Mouse (Mus musculus) cerebellum, adult 2 months (tissue): Measurements from ENCODE around the gene Notch2. TPM values are rescaled to one million over a fixed set of nuclear protein-coding genes. Genes with fewer than 3 reads are reported as not detected.

ENCODE experiments used
- DNase-seq, 2 experiments: peaks; one replicate each; pipeline ENCODE4 v3.0.0; 2021
- H3K27ac ChIP-seq: fragments of 200-500 bp; 2 replicates; pipeline ENCODE4 v1.5.1; 2012; ENCODE audit warnings: low read length, control low read depth, inconsistent platforms; ENCODE audit not compliant: insufficient read depth
- H3K27me3 ChIP-seq: fragments of 200-500 bp; 2 replicates; pipeline ENCODE4 v1.6.1; 2012; ENCODE audit warnings: inconsistent platforms, mild to moderate bottlenecking, low read length, moderate library complexity; ENCODE audit not compliant: control insufficient read depth, insufficient read depth
- H3K4me1 ChIP-seq: fragments of 200-500 bp; 2 replicates; pipeline ENCODE4 v1.6.1; 2011; ENCODE audit warnings: low read length; ENCODE audit not compliant: control insufficient read depth, insufficient read depth
- H3K4me3 ChIP-seq: fragments of 200-500 bp; replicated peaks from 2 replicates; pipeline ENCODE3; 2011; ENCODE audit warnings: mild to moderate bottlenecking, low read depth, low read length, control low read depth; ENCODE audit not compliant: insufficient read depth
- CTCF ChIP-seq: fragments of 200-500 bp; IDR thresholded peaks from 2 replicates; pipeline ENCODE4 v1.5.1; 2011; ENCODE audit warnings: low read depth, mild to moderate bottlenecking, control low read depth, low read length, moderate library complexity, borderline replicate concordance; ENCODE audit not compliant: insufficient read depth
- POLR2A ChIP-seq: fragments of 200-500 bp; IDR thresholded peaks from 2 replicates; pipeline ENCODE4 v1.6.1; 2011; ENCODE audit warnings: low read length, control low read depth, borderline replicate concordance; ENCODE audit not compliant: insufficient read depth
- WGBS: fragments of 180-500 bp; shearing (Covaris S2); methylation state at CpG from one replicate; pipeline ENCODE4 v1.1.7; 2018; 5-methylcytosine and 5-hydroxymethylcytosine counted together
- polyA plus RNA-seq: library from polyadenylated mRNA; depleted of rRNA; stranded (reverse); fragments of >200 nt; gene quantifications from 2 replicates; pipeline ENCODE4 v1.2.3, GENCODE M21; 2012; rRNA removed

The Notch2 gene
- 5.1 and 6.0 TPM in 2 replicates for polyA plus RNA-seq

DNA sequence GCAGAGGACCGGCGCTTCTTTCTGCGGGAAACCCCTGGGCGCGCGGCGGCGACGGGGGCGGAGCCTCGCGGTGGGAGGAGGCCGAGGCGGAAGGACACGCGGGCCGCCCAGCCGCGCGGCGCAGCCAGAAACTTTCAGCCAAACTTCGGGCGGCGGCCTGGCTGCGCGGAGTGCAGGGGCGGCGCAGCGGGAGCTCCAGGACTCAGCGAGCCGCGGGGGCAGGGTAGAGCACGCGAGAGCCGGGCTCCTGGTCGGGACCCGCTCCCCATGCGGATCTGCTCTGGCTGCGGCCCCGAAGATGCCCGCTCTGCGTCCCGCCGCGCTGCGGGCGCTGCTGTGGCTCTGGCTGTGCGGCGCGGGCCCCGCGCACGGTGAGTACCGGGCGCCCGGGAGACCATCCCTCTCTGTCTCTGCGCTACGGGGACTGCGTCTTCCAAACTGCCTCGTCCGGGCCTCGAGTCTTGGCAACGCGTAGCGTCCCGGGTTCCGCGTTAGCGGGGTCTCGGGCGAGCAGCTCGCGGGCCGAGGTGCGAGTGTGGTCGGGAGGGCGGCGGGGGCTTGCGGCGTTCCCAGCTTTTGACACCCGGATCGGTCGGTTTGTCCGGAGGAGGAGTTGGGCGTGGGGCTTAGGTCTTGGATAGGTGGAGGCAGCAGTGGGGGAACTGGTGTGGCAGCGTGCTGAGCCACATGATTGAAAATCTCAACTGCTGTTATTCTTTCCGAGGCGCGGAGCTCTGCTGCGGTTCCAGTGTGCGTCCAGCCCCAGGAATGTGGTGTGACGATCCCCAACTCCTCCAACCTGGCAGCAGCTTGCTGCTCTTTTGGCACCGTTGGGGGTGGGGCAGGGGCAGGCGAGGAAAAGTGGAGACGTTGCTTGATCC is at the start of gene Notch2:
Gene Notch2, plus strand, starts transcription at position 127 of the 881 bp plus-strand sequence.
- Histone ChIP-seq H3K27ac (no peak within 1 kb of the TSS), H3K4me1 (peaks cover 7% of the 10 kb centered on the region), H3K4me3 (peak within 1 kb of the TSS; percentile 95), H3K27me3 (no peaks in the 10 kb centered on the region)
- DNase-seq = peak; percentile 89
- under 1% methylated on average over 95 of the region's 95 CpGs for WGBS
- TF ChIP-seq POLR2A = no peak
- TF ChIP-seq CTCF = no peak

DNA sequence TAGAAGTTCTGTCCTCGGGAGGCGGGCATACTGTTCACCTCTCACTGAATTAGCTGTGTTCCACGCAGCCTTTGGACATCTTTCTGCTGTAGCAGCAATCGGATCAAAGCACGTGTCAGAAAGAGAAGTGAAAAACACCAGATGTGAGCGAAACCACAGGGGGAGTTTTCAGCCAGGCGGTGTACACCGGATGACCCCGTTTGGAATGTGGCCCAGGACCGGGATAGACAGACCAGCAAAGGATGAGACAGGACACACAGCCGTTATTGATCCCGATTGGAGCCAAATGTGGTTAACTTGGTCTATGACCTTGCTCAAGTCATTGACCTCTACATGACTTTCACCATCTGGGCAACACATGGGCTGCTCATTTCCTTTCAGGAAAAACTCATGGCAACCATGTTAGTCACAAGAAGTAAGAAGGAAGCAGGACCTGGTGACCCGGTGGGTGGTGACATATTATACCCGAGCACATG is 48.4 kb upstream of the Notch2 start:
- no peaks in the 10 kb centered on the region for H3K4me1 ChIP-seq
- no peaks in the 10 kb centered on the region for H3K27me3 ChIP-seq
- TF ChIP-seq CTCF (no peak), POLR2A (no peak)
- H3K27ac ChIP-seq = no peak overlapping the region
- no peak for DNase-seq
- WGBS = 40% methylated on average over 14 of the region's 14 CpGs
- no peak overlapping the region for H3K4me3 ChIP-seq

DNA sequence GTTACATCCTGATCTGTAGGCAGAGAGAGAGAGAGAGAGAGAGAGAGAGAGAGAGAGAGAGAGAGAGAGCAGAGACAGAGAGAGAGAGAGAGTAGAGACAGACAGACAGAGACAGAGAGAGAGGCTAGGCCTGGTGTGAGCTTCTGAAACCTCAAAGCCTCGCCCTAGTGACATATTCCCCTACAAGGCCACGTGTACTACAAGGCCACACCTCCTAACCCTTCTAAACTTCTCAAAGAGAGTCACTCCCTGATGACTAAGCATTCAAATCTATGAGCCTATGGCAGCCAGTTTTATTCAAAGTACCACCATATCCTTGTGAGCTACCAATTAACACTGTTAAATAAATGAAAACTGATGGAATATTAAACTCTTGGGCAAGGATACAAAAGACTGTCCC is 45.7 kb upstream of the Notch2 start:
- Histone ChIP-seq H3K4me3 (no peak overlapping the region), H3K4me1 (no peaks in the 10 kb centered on the region), H3K27me3 (no peaks in the 10 kb centered on the region), H3K27ac (no peak overlapping the region)
- 54% methylated on average over 2 of the region's 2 CpGs for WGBS
- TF ChIP-seq POLR2A (no peak), CTCF (no peak)
- DNase-seq = no peak

DNA sequence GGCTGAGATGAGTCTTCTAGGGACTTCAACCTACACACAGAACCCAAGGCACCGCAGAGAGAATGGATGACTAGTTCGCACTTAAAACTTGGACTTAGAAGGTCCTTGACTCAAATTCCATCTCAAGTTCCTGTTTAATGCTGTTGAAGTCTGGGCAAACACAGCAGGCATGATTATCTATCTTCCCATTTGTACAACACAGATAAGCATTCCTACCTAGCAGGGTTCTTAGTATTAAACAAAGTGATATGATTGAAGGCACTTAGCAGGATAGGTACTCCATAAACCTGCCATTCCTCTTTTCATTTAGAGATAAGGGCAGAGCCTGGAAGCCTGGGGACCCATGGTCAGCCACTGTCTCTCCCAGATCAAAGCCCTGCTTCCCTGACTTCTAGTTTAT is 45.1 kb upstream of the Notch2 start:
- Histone ChIP-seq H3K27ac (no peak overlapping the region), H3K27me3 (no peaks in the 10 kb centered on the region), H3K4me3 (no peak overlapping the region), H3K4me1 (no peaks in the 10 kb centered on the region)
- TF ChIP-seq POLR2A (no peak), CTCF (no peak)
- WGBS = 95% methylated on average over 2 of the region's 2 CpGs
- no peak for DNase-seq

DNA sequence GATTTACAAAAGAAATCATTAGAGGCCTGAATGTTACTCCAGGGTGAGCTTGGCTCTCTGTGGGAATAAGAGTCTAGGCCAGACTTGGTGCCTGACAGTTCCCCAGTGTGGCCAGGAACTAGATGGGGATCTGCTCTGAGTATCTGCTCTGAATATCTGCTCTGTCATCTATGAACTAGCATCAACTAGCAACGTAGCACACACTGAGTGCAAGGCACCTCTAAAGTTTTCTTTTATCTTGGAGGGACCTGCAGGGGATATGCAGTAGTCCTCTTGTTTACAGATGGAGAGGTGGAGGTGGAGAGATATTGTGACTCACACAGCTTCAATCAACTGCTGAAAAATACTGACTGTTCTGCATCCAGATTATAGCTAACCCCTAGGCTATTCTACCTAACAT is 44.3 kb upstream of the Notch2 start:
- no peak overlapping the region for H3K4me3 ChIP-seq
- no peak for DNase-seq
- 74% methylated on average over 1 of the region's 1 CpGs for WGBS
- no peak overlapping the region for H3K27ac ChIP-seq
- no peaks in the 10 kb centered on the region for H3K27me3 ChIP-seq
- H3K4me1 ChIP-seq = no peaks in the 10 kb centered on the region
- no peak for TF ChIP-seq POLR2A
- no peak for TF ChIP-seq CTCF

DNA sequence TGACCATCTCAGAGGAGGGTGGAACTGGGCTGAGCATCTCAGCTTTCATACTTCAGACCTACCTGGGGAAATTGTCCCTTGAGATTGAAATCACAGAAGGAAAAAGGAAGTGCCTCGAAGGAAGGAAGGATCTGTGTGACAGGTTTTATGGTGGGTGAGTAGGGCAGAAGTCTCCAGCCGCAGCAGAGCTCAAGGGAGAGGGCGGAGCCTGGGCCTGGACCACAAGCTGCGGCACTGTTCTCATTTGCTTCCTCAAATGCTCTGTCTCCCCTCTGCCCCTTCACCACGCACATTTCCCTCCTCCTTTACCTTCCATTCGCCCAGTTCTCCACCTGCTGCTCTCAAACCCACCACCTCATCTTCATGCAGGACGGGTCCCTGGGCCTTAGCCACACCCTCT is 42.2 kb upstream of the Notch2 start:
- no peak for TF ChIP-seq CTCF
- Histone ChIP-seq H3K4me3 (no peak overlapping the region), H3K27ac (no peak overlapping the region), H3K27me3 (no peaks in the 10 kb centered on the region), H3K4me1 (no peaks in the 10 kb centered on the region)
- no peak for DNase-seq
- 27% methylated on average over 7 of the region's 7 CpGs for WGBS

DNA sequence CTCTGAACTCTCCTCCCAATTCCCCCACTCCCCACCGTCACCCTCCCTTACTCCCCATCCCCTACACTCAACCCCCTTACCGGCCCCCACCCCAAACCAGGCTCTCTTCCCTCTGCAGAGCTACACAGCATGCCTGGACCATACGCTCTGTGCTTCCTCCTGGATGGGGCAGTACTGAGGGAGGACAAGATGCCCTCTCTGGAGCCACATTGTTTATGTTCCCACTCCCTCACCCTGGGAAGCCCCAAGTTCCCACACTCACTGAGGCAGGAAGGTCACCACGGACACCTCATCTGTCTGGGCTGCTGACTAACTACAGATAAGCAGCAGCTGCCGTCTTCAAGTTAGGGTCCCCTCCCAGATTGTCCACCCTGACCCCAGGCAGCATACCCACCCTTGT is 41.1 kb upstream of the Notch2 start:
- no peaks in the 10 kb centered on the region for H3K27me3 ChIP-seq
- no peaks in the 10 kb centered on the region for H3K4me1 ChIP-seq
- TF ChIP-seq POLR2A (no peak), CTCF (no peak)
- no peak overlapping the region for H3K4me3 ChIP-seq
- no peak overlapping the region for H3K27ac ChIP-seq
- 68% methylated on average over 5 of the region's 5 CpGs for WGBS
- DNase-seq = no peak

DNA sequence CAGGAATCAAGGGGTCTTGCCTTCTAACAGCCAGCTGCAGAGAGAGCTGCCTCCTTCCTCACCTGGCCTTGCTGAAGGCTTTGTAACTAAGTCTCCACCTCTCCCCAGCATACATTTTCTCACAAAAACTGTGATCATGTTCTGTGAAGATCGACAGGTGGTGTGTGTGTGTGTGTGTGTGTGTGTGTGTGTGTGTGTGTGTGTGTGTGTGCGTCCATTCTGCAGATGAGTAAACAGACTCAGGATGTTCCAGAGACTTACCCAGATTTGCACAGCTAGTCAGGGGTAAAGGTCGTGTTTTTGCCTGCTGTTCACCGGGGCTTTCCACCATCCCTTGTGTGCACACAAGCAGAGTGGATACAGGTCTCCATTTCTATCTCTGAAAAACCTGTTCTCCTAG is 40.6 kb upstream of the Notch2 start:
- H3K27ac ChIP-seq = no peak overlapping the region
- WGBS = 75% methylated on average over 4 of the region's 4 CpGs
- no peaks in the 10 kb centered on the region for H3K27me3 ChIP-seq
- no peaks in the 10 kb centered on the region for H3K4me1 ChIP-seq
- no peak overlapping the region for H3K4me3 ChIP-seq
- DNase-seq = no peak
- no peak for TF ChIP-seq POLR2A
- TF ChIP-seq CTCF = no peak
